Mouse (Mus musculus) heart, postnatal 0 days (tissue): ENCODE measurements around the gene Top3a. TPM values are rescaled to one million over a fixed set of nuclear protein-coding genes. Genes with fewer than 3 reads are reported as not detected.

Experiments
- ATAC-seq: fragments of 200-750 bp; cut with Nextera tagmentation; 2 replicates; pipeline ENCODE4 v1.8.0; 2017; ENCODE audit warnings: low read depth, moderate number of reproducible peaks, moderate library complexity; ENCODE audit not compliant: insufficient read depth
- DNase-seq: peaks from one replicate; pipeline ENCODE4 v3.0.0-alpha.2; 2016; ENCODE audit warnings: low spot score
- H3K27ac ChIP-seq: fragments of 300-500 bp; sonication (generic); 2 replicates; pipeline ENCODE4 v1.5.1; 2014; ENCODE audit warnings: low read depth, mild to moderate bottlenecking
- H3K27me3 ChIP-seq: fragments of 300-500 bp; sonication (generic); 2 replicates; pipeline ENCODE4 v1.6.1; 2014; ENCODE audit warnings: low read length, mixed read lengths; ENCODE audit not compliant: control insufficient read depth, insufficient read depth
- H3K36me3 ChIP-seq: fragments of 300-500 bp; sonication (generic); replicated peaks from 2 replicates; pipeline ENCODE4 v1.6.1; 2014; ENCODE audit warnings: low read length, mixed read lengths; ENCODE audit not compliant: control insufficient read depth, insufficient read depth
- H3K4me1 ChIP-seq: fragments of 300-500 bp; sonication (generic); 2 replicates; pipeline ENCODE4 v1.6.1; 2014; ENCODE audit warnings: antibody characterized with exemption; ENCODE audit not compliant: control insufficient read depth, insufficient read depth
- H3K4me2 ChIP-seq: fragments of 300-500 bp; sonication (generic); 2 replicates; pipeline ENCODE4 v1.6.1; 2014; ENCODE audit warnings: low read depth, mild to moderate bottlenecking, low read length, moderate library complexity
- H3K4me3 ChIP-seq: fragments of 300-500 bp; sonication (generic); 2 replicates; pipeline ENCODE4 v1.5.1; 2014; ENCODE audit warnings: low read depth, low read length
- H3K9ac ChIP-seq: fragments of 300-500 bp; sonication (generic); replicated peaks from 2 replicates; pipeline ENCODE4 v1.6.1; 2014; ENCODE audit warnings: low read depth, low read length, mixed read lengths
- H3K9me3 ChIP-seq: fragments of 300-500 bp; sonication (generic); replicated peaks from 2 replicates; pipeline ENCODE4 v1.6.1; 2016; ENCODE audit warnings: low read length; ENCODE audit not compliant: control insufficient read depth
- CTCF ChIP-seq: IDR thresholded peaks from 2 replicates; pipeline ENCODE4 v1.5.1; 2016; ENCODE audit warnings: antibody characterized with exemption, control low read depth, low read depth
- EP300 ChIP-seq: IDR thresholded peaks from 2 replicates; pipeline ENCODE4 v1.6.1; 2016; ENCODE audit warnings: antibody characterized with exemption, low read depth
- WGBS: fragments of 180-500 bp; shearing (Covaris S2); extraction: QIAGEN DNeasy Blood & Tissue Kit; methylation state at CpG from one replicate; pipeline ENCODE4 v1.1.7; 2014; 5-methylcytosine and 5-hydroxymethylcytosine counted together
- polyA plus RNA-seq: library from polyadenylated mRNA; unstranded; fragments of >200 nt; fragmentation: Nextera tagmentation; extraction: Ambion mirVana; gene quantifications from 2 replicates; pipeline ENCODE4 v1.2.1, GENCODE M21; 2015
- total RNA-seq: library from RNA; depleted of rRNA; stranded (reverse); fragments of >200 nt; gene quantifications from 2 replicates; pipeline ENCODE4 v1.2.3, GENCODE M21; 2014; ENCODE audit warnings: low replicate concordance

The Top3a gene
- total and polyA plus RNA-seq, 2 experiments from 2014 or later, result 4.4 to 7.3 TPM

- Histone ChIP-seq H3K27ac (peak within 1 kb of the TSS; percentile 91), H3K9me3 (no peaks in the 10 kb centered on the region), H3K27me3 (no peaks in the 10 kb centered on the region), H3K36me3 (peaks cover 47% of the 10 kb centered on the region), H3K4me2 (peak within 1 kb of the TSS; percentile 61), H3K9ac (peak within 1 kb of the TSS; percentile 91), H3K4me3 (peak within 1 kb of the TSS; percentile 89), H3K4me1 (peaks cover 22% of the 10 kb centered on the region)
- peak; percentile 80 for ATAC-seq
- peak; percentile 80 for DNase-seq
- under 1% methylated on average over 60 of the region's 71 CpGs for WGBS
- TF ChIP-seq EP300, result no peak
- peak; percentile 53 for TF ChIP-seq CTCF
Observed at GRCm38 (mm10) chr11:60726601-60727391, 50.4 kb downstream of the Top3a start, which contains the start of gene Flii. Flii (minus strand) TSS chr11:60727263.

- no peaks in the 10 kb centered on the region for H3K4me1 ChIP-seq
- peak overlapping the region; percentile 36; the same call in 1 of the 2 replicates for H3K27ac ChIP-seq
- no peak overlapping the region for H3K4me3 ChIP-seq
- no peaks in the 10 kb centered on the region for H3K9me3 ChIP-seq
- TF ChIP-seq EP300, result no peak
- TF ChIP-seq CTCF, result no peak
- H3K4me2 ChIP-seq, result no peak overlapping the region
- ATAC-seq, result peak; percentile 28; the same call in 1 of the 2 replicates
- WGBS, result 26% methylated on average over 5 of the region's 5 CpGs
- H3K9ac ChIP-seq, result no peak overlapping the region
- no peak for DNase-seq
- H3K27me3 ChIP-seq, result no peaks in the 10 kb centered on the region
- H3K36me3 ChIP-seq, result peaks cover 97% of the 10 kb centered on the region
Observed at GRCm38 (mm10) chr11:60719263-60719662, 57.9 kb downstream of the Top3a start.

DNA sequence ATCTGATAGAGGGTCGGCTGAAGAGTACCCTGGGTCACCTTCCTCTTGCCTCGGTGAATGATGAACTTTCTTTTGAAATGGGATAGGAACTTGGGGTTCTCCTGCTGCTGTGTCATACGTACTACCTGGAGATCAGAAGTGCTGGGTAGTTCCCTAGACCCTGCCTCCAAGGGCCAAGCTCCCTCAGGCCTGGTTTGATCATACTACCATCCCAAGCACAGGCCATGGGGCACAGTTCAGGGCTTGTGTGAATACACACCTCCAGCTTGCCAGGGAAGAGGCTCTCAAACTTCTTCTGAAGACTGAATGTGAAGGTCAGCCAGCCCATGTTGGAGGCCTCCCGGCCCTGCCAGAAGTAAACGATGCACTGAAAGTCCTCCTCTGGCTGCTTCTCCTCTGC is 61.3 kb downstream of the Top3a start:
- H3K27ac ChIP-seq, result no peak overlapping the region
- WGBS, result 87% methylated on average over 5 of the region's 5 CpGs
- ATAC-seq (no peak), DNase-seq (no peak)
- no peak overlapping the region for H3K9ac ChIP-seq
- no peak overlapping the region for H3K4me3 ChIP-seq
- no peaks in the 10 kb centered on the region for H3K27me3 ChIP-seq
- H3K36me3 ChIP-seq, result peaks cover 97% of the 10 kb centered on the region
- TF ChIP-seq CTCF (no peak), EP300 (no peak)
- no peaks in the 10 kb centered on the region for H3K4me1 ChIP-seq
- H3K4me2 ChIP-seq, result no peak overlapping the region
- H3K9me3 ChIP-seq, result no peaks in the 10 kb centered on the region

DNA sequence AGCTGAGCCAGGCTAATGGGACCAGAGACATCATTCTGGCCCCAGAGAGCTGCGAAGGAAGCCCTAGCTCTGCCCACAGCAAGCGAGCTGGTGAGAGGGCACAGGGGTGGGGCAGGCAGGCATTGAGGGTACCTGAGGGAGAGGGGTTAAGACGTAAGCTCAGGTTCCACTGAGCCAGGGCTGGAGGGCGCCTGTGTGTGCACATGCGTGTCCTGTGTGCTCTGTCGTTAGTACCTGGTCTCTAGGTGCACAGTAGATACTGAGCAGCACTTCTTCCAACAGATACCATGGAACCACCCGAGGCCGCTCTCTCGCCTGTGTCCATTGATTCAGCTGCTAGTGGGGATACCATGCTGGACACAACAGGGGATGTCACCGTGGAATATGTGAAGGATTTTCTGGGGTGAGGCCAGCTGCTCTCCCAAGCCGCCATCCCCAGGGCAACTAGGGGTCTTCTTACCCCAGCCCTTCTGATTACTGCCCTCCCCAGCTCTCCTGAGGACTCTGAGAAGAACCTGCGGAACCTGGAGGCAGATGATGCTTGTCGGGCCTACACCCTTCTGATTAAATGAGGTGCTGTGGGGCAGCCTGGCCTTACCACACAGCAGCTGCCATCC is 64.4 kb downstream of the Top3a start:
- H3K36me3 ChIP-seq, result peaks cover 100% of the 10 kb centered on the region
- no peaks in the 10 kb centered on the region; the same call in 1 of the 2 replicates for H3K4me1 ChIP-seq
- ATAC-seq (no peak), DNase-seq (no peak)
- no peak overlapping the region for H3K4me3 ChIP-seq
- H3K9ac ChIP-seq, result no peak overlapping the region
- no peaks in the 10 kb centered on the region for H3K9me3 ChIP-seq
- H3K27me3 ChIP-seq, result no peaks in the 10 kb centered on the region
- TF ChIP-seq CTCF, result no peak
- 84% methylated on average over 13 of the region's 13 CpGs for WGBS
- H3K4me2 ChIP-seq, result no peak overlapping the region
- no peak overlapping the region for H3K27ac ChIP-seq

DNA sequence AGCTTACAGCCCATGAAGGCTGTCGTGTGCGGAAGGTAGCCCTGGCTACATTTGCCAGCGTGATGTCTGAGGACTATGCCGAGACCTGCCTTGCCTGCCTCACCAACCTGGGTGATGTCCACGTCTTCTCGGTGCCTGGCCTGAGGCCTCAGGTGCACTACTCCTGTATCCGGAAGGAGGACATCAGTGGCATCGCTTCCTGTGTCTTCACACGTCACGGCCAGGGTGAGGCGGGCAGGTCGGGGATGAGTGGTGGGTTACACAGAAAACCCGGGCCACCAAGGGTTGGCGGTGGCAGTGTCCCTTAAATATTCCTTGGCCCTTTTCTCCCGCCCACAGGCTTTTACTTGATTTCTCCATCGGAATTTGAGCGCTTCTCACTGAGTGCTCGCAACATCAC is 65.1 kb downstream of the Top3a start:
- DNase-seq (no peak), ATAC-seq (no peak)
- H3K4me2 ChIP-seq, result no peak overlapping the region
- peaks cover 100% of the 10 kb centered on the region for H3K36me3 ChIP-seq
- H3K27ac ChIP-seq, result no peak overlapping the region
- H3K9ac ChIP-seq, result no peak overlapping the region
- H3K27me3 ChIP-seq, result no peaks in the 10 kb centered on the region
- TF ChIP-seq CTCF, result no peak
- TF ChIP-seq EP300, result no peak
- H3K4me3 ChIP-seq, result no peak overlapping the region
- WGBS, result 90% methylated on average over 18 of the region's 18 CpGs
- no peaks in the 10 kb centered on the region; the same call in 1 of the 2 replicates for H3K4me1 ChIP-seq
- no peaks in the 10 kb centered on the region for H3K9me3 ChIP-seq
